Mouse (Mus musculus): Measurements from ENCODE around the gene Ago4. TPM values are rescaled to one million over a fixed set of nuclear protein-coding genes. Genes with fewer than 3 reads are reported as not detected.

The Ago4 gene
- not detected in 2 replicates for polyA plus RNA-seq (2012; ENCODE audit: insufficient read depth, insufficient read length, low replicate concordance, missing spikeins)

DNA sequence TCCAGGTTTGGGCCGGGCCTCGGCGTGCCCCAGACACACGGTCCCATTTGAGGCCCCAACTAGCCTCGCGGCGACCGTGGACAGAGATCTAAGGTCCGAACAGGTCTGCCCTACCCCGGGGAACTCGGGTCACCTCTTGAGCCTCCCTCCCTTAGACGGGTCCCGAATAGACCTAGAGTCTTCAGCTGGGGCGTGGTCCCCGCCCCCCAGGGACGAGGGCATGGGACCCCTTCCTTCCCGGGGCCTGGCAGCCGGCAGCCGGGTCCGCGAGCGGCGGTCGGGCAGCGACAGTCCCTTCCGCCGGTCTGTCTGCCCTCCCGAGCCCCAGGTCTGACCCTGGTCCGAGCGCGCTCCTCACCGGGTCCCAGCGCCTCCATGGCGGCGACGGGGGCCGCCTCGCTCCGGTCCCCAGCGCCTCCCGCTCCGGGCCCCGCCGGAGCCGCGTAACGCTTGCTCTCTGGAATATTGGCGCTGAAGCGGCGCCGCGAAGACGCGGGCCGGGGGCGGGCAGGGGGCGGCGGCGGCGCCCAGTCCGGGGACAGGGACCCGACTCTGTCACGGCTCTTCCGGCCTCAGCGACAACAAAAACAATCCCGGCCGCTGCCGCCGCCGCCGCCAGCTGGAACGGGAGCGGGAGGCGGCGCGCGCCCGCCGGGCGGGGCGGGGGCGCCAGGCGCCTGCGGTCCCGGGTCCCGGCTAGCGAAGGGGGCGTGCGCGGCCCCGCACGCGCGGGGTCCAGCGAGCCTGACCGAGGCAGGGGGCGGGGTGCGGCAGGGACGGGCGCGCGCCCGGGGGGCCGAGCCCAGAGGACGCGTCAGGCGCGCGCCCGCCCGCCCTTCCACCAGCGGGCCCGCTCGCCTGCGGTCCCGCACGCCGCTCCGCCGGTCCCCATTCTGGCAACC is at the start of gene Ago4:
TSS of gene Ago4 (minus strand) at position 646 of the 902 bp plus-strand sequence.
- WGBS, result 2% methylated on average over 116 of the region's 120 CpGs

DNA sequence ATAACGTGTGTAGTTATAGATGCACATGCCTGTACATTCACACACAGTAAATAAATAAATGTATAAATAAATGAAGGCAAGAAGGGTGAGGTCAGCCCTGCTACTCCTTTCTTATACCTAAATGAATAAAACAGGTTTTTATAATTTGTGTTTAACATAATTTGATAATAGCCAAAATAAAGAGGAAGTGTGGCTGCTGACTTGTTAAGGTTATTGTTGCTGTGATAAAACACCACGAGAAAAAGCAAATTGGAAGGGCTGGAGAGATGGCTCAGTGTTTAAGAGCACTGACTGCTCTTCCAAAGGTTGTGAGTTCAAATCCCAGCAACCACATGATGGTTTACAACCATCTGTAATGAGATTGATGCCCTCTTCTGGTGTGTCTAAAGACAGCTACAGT is 45.8 kb upstream of the Ago4 start:
- Histone ChIP-seq H3K4me3 (ENCODE audit: insufficient read depth, low read depth, low read length) (no peak overlapping the region), H3K4me1 (ENCODE audit: control insufficient read depth, insufficient read depth, low read length) (no peaks in the 10 kb centered on the region), H3K27ac (ENCODE audit: insufficient read depth, low read depth, low read length) (no peak overlapping the region)
- 91% methylated on average over 2 of the region's 2 CpGs for WGBS
- TF ChIP-seq CTCF (IDR thresholded peaks at IDR 0.05; ENCODE audit: insufficient read depth, low read depth, low read length), result no peak
- TF ChIP-seq POLR2A (IDR thresholded peaks at IDR 0.05; ENCODE audit: insufficient read depth, low read depth, low read length), result no peak

More for the DNA sequence above, at the start of gene Ago4:
- peak within 1 kb of the TSS; percentile 75; the same call in 1 of the 2 replicates for H3K27ac ChIP-seq (ENCODE audit: insufficient read depth, low read depth, low read length)
- H3K4me3 ChIP-seq (ENCODE audit: insufficient read depth, low read depth, low read length), result peak within 1 kb of the TSS; percentile 88
- TF ChIP-seq CTCF (IDR thresholded peaks at IDR 0.05; ENCODE audit: insufficient read depth, low read depth, low read length) (no peak), POLR2A (IDR thresholded peaks at IDR 0.05; ENCODE audit: insufficient read depth, low read depth, low read length) (peak; percentile 76; the same call in 1 of the 2 replicates)
- peaks cover 4% of the 10 kb centered on the region for H3K4me1 ChIP-seq (ENCODE audit: control insufficient read depth, insufficient read depth, low read length)

DNA sequence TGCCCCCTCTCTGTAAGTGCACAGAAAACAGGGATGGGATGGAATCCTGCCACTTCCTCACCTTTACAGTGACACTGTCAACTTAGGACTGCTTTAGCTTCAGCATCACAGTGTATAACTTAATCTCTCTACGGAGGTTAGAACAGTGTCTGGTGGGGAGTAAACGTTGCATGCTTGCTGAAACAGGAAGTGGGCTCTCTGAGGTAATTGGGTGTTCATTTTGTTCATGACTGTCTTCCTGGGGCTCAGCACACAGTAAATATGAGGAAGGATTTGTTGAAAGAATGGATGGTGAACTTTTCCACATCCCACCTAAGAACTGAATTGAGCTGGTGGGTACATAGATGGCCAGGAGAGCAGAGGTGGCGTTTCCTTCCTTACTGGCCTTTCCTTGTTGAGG is 44.6 kb upstream of the Ago4 start:
- no peak overlapping the region for H3K4me3 ChIP-seq (ENCODE audit: insufficient read depth, low read depth, low read length)
- 86% methylated on average over 3 of the region's 3 CpGs for WGBS
- H3K27ac ChIP-seq (ENCODE audit: insufficient read depth, low read depth, low read length), result no peak overlapping the region
- TF ChIP-seq CTCF (IDR thresholded peaks at IDR 0.05; ENCODE audit: insufficient read depth, low read depth, low read length) (no peak), POLR2A (IDR thresholded peaks at IDR 0.05; ENCODE audit: insufficient read depth, low read depth, low read length) (no peak)
- no peaks in the 10 kb centered on the region for H3K4me1 ChIP-seq (ENCODE audit: control insufficient read depth, insufficient read depth, low read length)

DNA sequence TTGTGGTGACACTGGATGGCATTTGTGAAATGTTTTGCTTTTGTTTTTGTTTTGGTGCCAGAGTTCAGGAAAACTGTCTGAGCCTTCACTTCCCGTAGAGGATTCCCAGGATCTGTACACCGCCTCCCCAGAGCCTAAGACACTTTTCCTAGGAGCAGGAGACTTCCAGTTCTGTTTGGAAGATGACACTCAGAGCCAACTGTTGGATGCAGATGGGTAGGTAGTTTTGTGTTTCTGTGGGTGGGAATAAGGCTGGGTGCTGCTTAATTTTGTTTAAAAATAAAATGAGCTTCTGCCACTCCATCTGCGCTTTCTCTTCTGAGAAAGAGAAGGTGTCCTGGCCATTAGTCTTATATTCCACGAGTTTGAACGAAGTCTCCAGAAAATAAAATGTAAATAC is 43.0 kb upstream of the Ago4 start:
- H3K4me1 ChIP-seq (ENCODE audit: control insufficient read depth, insufficient read depth, low read length), result no peaks in the 10 kb centered on the region
- TF ChIP-seq POLR2A (IDR thresholded peaks at IDR 0.05; ENCODE audit: insufficient read depth, low read depth, low read length) (no peak), CTCF (IDR thresholded peaks at IDR 0.05; ENCODE audit: insufficient read depth, low read depth, low read length) (no peak)
- no peak overlapping the region for H3K27ac ChIP-seq (ENCODE audit: insufficient read depth, low read depth, low read length)
- H3K4me3 ChIP-seq (ENCODE audit: insufficient read depth, low read depth, low read length), result no peak overlapping the region
- WGBS, result 91% methylated on average over 5 of the region's 5 CpGs

DNA sequence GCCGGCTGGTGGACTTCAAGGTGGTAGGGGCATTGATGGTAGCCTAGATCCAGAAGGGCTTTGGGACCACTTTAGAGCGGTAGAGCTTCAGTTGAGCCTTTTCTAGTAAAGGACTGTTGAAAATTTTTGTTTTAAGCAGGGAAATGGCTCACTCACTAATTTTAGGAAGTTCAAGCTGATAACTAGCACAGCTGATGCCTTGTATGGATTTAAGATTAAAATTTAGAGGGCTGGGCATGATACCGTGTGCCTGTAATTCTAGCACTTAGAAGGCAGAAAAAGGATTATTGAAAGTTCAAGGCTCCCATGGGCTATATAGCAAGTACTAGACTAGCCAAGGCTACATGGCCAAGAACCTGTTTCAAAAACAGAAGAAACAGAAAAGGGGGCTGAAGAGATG is 36.5 kb upstream of the Ago4 start:
- WGBS, result 93% methylated on average over 3 of the region's 3 CpGs
- H3K27ac ChIP-seq (ENCODE audit: insufficient read depth, low read depth, low read length), result no peak overlapping the region

DNA sequence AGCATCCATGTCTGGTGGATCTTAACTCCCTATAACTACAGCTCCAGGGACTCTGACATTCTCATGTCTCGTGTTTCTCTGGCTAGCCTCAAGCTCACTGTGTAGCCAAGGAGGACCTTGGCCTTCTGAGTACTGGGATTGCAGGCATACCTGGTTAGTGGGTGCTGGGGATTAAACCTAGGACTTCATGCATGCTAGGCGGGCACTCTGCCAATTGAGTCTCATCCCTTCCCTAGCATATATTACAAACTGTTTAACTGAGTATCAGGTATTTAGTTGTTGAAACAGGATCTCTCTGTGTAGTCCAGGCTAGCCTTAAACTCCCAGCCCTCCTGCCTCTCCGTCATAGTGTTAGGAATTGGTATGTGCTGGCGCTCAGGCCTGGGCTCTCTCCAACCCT is 34.0 kb upstream of the Ago4 start:
- no peak for TF ChIP-seq CTCF (IDR thresholded peaks at IDR 0.05; ENCODE audit: insufficient read depth, low read depth, low read length)
- TF ChIP-seq POLR2A (IDR thresholded peaks at IDR 0.05; ENCODE audit: insufficient read depth, low read depth, low read length), result no peak
- Histone ChIP-seq H3K4me1 (ENCODE audit: control insufficient read depth, insufficient read depth, low read length) (no peaks in the 10 kb centered on the region), H3K4me3 (ENCODE audit: insufficient read depth, low read depth, low read length) (no peak overlapping the region), H3K27ac (ENCODE audit: insufficient read depth, low read depth, low read length) (no peak overlapping the region)
- 98% methylated on average over 4 of the region's 4 CpGs for WGBS

More for the DNA sequence above, 36.5 kb upstream of the Ago4 start:
- Histone ChIP-seq H3K4me3 (ENCODE audit: insufficient read depth, low read depth, low read length) (no peak overlapping the region), H3K4me1 (ENCODE audit: control insufficient read depth, insufficient read depth, low read length) (no peaks in the 10 kb centered on the region)
- TF ChIP-seq CTCF (IDR thresholded peaks at IDR 0.05; ENCODE audit: insufficient read depth, low read depth, low read length), result no peak
- TF ChIP-seq POLR2A (IDR thresholded peaks at IDR 0.05; ENCODE audit: insufficient read depth, low read depth, low read length), result no peak

DNA sequence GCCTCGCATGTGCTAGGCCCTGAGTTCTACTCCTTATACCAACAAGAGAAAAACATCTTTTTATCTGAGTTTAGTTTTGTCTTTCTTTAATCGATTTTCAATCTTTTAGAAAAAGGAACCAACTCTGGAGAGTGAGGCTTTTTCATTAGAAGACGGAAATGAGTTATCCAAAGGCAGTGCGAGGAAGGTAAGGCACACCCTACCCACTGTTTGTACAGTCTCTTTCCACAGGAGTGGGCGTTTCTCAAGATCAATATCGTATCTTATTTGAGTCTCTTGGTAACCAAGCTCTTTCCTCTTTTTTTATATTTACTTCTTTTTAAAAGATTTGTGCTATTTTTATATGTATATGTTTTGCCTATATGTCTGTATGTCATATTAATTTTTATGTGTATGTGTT is 30.5 kb upstream of the Ago4 start:
- H3K27ac ChIP-seq (ENCODE audit: insufficient read depth, low read depth, low read length), result no peak overlapping the region
- no peak overlapping the region for H3K4me3 ChIP-seq (ENCODE audit: insufficient read depth, low read depth, low read length)
- WGBS, result 91% methylated on average over 6 of the region's 6 CpGs
- no peaks in the 10 kb centered on the region for H3K4me1 ChIP-seq (ENCODE audit: control insufficient read depth, insufficient read depth, low read length)
- TF ChIP-seq CTCF (IDR thresholded peaks at IDR 0.05; ENCODE audit: insufficient read depth, low read depth, low read length) (no peak), POLR2A (IDR thresholded peaks at IDR 0.05; ENCODE audit: insufficient read depth, low read depth, low read length) (no peak)

DNA sequence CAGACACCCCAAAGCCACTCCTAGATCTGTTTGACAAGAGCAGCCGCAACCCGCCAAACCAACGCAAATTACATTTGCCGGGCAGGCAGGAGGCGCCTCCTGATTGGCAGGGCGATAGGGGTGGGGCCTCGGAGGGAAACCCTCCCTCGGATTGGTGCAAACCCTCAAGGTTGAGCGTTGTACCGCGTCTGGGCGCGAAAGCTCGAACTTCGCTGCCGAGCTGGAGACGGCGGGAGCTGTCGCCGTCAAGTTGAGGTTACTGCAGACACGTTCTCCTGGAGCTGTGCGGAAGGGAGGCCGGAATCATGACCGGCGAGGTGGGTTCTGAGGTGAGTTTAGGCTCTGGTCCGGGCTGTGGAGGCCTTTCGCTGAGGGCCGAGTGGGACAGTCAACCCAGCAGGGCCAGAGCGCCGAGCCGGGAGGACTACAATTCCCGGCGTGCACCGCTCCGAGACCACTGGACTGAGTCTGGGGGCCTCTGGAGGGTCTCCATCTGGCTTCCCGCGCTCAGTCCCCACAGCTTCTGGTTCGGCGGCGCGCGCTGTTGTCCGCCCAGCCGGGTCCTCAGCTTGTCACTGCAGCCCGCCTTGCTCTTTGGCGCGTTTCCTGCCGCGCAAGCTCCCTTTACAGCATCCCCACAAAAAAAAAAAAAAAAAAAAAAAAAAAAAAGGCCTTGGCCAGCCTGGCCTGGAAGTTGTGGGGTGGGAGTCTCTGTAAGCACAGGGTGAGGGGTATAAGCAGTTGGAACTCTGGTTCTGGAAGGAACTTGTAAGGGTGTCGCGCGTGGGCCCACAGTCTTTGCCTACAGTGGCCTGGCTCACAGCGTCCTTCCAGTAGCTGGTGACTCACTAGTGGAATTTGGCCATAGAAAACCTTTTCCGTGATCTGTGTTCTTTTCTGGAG is 23.8 kb upstream of the Ago4 start, which contains the start of gene Clspn:
TSS of gene Clspn (plus strand) at position 127 of the 903 bp plus-strand sequence.
- TF ChIP-seq CTCF (IDR thresholded peaks at IDR 0.05; ENCODE audit: insufficient read depth, low read depth, low read length) (no peak), POLR2A (IDR thresholded peaks at IDR 0.05; ENCODE audit: insufficient read depth, low read depth, low read length) (no peak)
- Histone ChIP-seq H3K27ac (ENCODE audit: insufficient read depth, low read depth, low read length) (no peak within 1 kb of the TSS), H3K4me1 (ENCODE audit: control insufficient read depth, insufficient read depth, low read length) (no peaks in the 10 kb centered on the region), H3K4me3 (ENCODE audit: insufficient read depth, low read depth, low read length) (peak within 1 kb of the TSS; percentile 56)
- 1% methylated on average over 54 of the region's 54 CpGs for WGBS

Data from olfactory bulb, adult 2 months (tissue).